Mouse (Mus musculus): ENCODE data around the gene Tln1.
A peak's percentile ranks its signal among the peaks of the same experiment; 100 is the strongest.
"Not testable (repeated sequence)": the region's sequence is repeated elsewhere in the genome, so short reads cannot be mapped to it uniquely, and the experiment has no call there.

Gene Tln1

DNA sequence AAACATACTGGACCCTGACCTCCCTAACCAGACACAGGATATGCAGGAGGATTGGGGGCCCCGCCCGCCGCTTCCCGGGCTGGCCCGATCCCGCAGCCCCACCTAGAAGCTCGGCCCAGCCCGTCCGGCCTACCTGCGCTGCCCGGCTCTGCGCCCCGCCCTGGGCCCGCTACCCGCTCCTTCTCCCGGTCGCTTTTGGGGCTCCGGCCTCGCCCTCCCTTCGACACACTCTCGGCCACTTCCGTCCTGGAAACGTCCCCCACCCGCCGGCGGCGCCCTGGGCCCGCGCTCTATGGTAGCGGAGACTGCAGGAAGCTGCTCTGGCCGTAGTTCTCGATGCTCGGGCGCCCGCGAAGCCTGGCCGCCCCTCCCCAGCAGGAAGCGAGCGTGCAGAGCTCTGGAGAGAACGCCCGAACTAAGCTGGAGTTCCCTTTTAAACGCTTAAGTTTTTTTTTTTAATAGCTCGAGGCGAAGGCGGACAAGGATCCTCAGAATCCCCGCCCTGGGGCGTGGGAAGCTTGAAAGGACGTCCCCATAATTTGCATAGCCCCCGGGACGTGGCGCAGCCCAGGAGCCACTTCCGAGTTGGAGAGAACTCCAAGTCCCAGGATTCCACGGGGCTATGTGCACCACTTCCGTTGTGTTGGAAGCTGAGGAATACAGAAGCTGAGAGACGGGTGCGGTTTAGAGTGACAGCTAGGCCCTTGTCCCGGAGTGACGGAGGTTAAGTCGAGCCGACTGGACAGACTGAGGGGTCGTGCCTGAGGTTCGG, at the start of gene Tln1, which contains the start of gene Creb3:
TSS of gene Tln1 (minus strand) at position 695 of the 772 bp plus-strand sequence.
TSS of gene Creb3 (plus strand) at position 336 of the 772 bp plus-strand sequence.
- peak; percentile 95 to 97 for DNase-seq (ENCODE audit: low spot score in 2 of 2)

DNA sequence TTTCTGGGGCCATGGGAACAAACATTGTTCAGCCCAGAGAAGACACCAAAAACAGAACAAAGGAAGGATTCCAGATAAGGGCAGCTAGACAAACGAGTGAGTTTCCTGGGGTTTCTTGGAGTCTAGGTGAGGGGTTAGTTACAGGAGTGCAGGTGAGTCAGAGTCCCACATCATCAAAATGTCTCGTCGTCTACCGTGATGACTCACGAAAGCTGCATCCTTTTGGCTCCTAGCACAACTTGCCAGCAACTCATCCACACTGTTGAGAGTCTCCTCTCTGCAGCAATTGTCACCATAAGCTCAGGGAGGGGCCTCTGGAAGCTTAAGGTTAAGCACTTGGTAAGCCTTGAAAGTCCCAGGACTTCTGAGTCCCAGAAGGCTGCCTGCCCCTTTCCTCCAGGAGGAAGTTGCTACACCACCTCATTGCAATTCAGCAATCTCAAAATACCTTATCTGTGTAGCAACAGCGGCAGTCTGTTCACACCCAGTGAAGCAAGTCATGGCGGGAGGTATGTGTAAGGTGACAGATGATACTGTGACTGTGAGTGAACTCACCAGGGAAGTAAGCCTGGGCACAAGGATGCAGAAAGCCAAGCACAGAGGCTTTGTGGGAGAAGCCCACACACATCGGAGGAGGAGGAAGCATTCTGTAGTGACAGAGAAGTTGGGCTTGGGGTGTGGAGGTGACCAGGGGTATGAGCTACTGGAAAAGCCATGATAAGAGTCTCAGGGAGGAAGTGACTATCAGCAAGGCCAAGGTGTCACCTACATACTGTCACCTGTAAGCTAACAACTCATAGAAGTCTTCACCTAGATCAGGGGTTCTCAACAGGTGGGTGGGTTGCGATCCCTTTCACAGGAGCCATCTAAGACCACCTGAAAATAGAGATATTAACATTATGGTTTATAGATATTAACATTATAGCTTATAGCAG, 42.5 kb upstream of the Tln1 start:
- DNase-seq (ENCODE audit: low spot score in 2 of 2): peak in 1 of 2 experiments; percentile 19

DNA sequence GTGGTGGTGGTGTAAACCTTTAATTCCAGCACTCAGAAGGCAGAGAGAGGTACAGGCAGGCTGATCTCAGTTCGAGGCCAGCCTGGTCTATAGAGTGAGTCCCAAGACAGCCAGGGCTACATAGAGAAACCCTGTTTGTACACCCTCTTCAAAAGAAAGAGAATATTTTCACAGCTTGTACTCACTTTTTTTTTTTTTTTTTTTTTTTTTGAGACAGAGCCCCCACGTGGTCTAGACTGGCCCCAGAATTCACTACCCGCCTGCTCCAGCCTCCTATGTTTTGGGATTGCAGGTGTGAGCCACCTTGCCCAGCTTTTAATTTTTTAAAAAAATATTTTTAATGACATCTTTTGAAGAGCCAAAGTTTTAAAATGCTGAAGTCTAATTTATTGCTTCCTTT, 41.6 kb upstream of the Tln1 start:
- DNase-seq (ENCODE audit: low spot score in 2 of 2): peak in 1 of 2 experiments; percentile 5

DNA sequence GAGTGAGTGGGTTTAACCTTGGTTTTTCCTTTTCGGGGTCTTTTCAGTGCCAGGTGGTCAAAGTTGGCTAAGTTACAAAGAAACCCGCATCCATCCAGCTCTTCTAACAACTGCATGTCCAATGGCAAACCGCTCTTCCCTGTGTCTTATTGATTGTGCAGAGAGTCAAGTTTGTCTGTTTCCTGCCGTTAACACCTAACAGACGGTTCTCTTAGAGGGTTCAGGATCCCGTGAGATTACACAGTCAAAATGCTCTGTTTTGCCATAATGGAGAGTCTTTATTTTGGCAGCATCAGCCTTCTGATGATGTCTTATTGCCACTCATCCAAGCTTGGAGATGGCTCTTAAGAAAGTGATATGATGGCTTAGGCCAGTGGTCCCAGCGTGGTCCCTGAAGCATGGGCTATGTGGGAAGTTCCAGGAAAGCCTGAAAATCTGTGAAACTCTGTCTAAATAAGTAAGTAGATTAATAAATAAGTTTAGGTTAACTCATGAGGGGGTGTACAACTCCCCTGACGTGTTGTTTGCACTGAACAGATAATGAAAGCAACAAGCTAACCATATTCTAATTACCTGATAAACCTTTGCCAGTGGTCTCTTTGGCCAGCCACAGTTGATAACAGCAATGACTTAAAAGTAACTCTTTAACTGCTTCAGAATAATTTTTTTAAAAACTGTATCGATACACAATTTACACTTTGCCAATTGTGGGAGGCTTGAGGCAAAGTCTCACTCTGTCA, 37.9 kb upstream of the Tln1 start:
- peak in 1 of 2 experiments; percentile 6 for DNase-seq (ENCODE audit: low spot score in 2 of 2)

DNA sequence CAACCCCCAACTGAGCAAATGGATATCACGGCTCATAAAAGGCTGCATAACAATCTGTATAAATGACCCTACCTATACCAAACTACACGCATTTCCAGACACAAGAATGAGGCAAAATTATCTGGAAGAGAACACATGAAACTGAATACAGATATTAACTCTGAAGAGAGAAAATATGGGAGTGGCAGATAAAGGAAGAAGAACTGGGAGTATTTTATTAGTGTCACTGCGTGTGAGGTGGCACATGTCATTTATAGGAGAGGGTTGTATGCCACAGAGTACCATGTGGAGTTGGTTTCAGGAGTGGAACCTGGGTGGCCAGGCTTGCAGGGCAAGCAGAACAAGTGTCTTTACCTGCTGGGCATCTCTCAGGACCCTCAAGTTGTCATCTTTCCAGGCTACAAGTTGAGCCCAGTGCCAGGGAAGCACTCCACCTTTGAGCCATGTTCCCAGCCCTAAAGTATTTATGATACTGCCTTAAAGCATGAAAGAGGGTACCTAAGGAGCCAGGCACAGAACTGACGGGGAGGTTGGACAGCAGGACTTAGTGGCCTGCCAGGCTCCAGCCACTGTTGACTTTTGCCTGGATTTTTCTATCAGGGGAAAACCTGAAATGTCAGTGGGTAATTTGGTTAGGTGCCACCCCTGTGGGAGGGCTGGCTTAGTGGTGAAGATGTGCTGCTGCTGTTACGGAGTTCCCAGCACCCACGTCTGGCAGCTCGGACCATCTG, 36.3 kb upstream of the Tln1 start:
- peak in 1 of 2 experiments; percentile 4 for DNase-seq (ENCODE audit: low spot score in 2 of 2)

DNA sequence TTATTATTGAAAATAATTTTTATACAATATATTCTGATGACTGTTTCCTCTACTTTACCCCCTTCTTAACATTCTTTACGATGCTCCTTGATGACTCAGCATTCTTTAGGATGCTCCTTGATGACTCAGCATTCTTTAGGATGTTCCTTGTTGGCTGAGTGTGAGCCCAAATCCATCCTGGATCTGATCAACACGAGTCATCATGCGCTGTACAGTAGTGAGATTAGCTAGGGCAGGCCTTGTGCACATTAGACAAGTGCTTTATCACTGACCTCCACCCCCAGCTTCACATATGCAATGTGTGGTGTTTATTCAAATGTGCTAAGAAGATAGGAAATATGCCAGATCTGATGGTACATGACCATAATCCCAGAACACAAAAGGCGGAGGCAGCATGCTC, 35.7 kb upstream of the Tln1 start:
- DNase-seq (ENCODE audit: low spot score in 2 of 2): peak in 1 of 2 experiments; percentile 5

GRCm38 (mm10) chr4:43596597-43596996, 34.1 kb upstream of the Tln1 start:
- DNase-seq (ENCODE audit: low spot score in 2 of 2): not testable (repeated sequence)

DNA sequence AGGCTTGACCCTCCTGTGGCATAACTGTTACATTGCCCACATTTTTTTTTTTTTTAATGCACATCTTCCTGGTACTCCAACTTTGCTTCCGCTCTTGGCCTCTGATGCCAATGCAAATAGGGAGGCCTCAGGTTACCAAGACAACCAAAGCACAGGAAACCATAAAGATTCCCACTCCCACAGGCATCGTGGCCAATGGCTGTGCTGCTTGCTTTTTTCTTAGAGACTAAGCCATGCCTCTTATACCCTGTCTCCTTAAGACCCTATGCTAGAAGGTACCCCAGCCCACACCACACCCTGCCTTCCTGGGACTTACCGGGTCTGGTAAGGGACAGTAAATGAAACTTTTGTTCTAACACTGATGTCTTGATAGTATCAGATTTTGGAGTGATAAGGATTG, 31.0 kb upstream of the Tln1 start:
- peak in 1 of 2 experiments; percentile 28 for DNase-seq (ENCODE audit: low spot score in 2 of 2)

DNA sequence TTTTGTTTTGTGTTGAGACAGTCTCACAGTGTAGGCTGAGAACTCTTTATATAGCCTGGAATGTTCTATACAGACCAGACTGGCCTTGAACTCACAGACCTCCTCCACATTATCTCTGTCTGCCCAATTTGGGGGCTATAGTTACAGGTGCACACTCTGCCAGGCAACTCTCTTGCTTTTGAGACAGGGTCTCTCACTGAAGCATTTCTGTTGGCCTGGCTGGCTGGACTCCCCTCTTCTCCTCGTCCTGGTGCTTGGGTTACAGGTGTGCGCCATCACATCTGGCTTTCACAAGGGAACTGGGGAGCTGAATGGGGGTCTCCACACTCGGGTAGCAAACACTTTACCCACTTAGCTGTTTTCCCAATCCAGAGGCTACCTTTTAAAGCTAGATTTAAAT, 29.5 kb upstream of the Tln1 start:
- no peak for DNase-seq (ENCODE audit: low spot score in 2 of 2)

- peak; percentile 35 to 57 for DNase-seq (ENCODE audit: low spot score in 2 of 2)
Observed at GRCm38 (mm10) chr4:43591543-43591942, 29.1 kb upstream of the Tln1 start.

- DNase-seq (ENCODE audit: low spot score in 2 of 2): no peak
Observed at GRCm38 (mm10) chr4:43587681-43588080, 25.2 kb upstream of the Tln1 start.

- peak; percentile 27 to 28 for DNase-seq (ENCODE audit: low spot score in 2 of 2)
Observed at GRCm38 (mm10) chr4:43586411-43586810, 23.9 kb upstream of the Tln1 start.

- no peak for DNase-seq (ENCODE audit: low spot score in 2 of 2)
Observed at GRCm38 (mm10) chr4:43585682-43586081, 23.2 kb upstream of the Tln1 start.

DNA sequence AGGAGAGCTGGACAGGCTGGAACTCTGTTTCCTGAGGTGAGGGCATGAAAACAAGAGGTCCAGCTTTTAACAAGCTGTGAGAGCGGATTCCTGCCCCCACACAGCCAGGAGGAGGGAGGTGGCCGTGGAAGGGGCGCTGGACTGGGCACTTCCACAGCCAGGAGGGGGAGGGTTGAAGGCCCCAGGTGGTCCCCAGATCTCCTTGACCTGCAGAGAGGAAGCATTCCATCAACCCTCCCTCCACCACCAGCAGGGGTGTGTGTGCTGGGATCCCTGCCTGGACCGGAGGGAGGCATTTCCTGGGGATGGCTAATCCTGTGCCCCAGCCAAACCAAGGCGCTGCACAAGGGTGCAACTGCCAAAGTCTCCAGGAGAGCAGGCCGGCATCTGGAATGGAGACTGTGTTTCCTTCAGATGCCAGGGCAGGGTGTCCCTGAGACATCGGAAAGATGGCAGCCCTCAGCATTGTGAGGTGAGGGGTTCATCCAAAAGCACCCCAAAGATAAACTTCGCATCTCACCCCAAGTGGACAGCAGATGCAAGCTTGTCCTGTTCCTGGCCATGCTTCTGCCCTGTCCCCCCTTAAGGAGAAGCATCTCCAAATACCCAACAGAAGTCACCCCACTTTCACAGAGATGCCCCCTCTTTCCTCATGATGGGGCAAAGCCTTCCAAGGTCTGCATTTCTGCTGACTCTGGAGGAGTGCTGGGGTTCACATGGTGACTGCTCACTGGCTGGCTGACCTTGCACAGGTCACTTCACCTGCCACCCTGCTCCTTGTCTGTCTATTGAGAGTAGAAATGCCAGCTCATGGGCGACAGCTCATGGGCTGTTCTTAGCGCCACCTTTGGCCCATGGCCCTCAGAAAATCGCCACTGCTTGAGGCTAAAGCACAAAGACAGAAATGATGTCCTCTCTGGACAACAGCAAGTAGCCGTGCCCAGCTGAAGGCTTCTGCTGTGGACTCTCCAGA, 22.2 kb upstream of the Tln1 start, which contains the start of gene Msmp:
TSS of gene Msmp (minus strand) at position 51 of the 973 bp plus-strand sequence.
- peak in 1 of 2 experiments; percentile 25 for DNase-seq (ENCODE audit: low spot score in 2 of 2)

- peak in 1 of 2 experiments; percentile 23 for DNase-seq (ENCODE audit: low spot score in 2 of 2)
Observed at GRCm38 (mm10) chr4:43583421-43583820, 20.9 kb upstream of the Tln1 start.

GRCm38 (mm10) chr4:43582241-43582640, 19.8 kb upstream of the Tln1 start:
- DNase-seq (ENCODE audit: low spot score in 2 of 2): peak in 1 of 2 experiments; percentile 22

DNA sequence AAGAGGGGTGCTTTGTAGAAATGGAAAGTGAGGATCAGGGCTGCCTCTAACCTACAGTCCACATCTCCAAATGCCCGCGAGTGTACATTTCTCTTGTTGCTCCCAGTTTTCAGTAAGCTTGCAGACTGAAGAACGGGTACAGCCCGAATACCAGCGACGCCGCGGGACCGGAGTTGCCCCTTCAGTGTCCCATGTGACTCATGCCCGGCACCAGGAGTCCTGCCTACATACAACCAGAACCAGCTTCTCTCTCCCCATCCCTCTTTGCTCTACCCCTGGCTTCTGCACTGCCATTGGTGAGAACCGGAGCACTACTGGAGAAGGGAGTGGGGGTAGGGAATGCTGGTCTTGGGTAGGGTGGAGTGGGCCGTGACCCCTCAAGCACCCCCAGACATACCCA, 18.9 kb upstream of the Tln1 start:
- DNase-seq (ENCODE audit: low spot score in 2 of 2): peak in 1 of 2 experiments; percentile 28

- DNase-seq (ENCODE audit: low spot score in 2 of 2): no peak
Observed at GRCm38 (mm10) chr4:43580721-43581120, 18.2 kb upstream of the Tln1 start.

DNA sequence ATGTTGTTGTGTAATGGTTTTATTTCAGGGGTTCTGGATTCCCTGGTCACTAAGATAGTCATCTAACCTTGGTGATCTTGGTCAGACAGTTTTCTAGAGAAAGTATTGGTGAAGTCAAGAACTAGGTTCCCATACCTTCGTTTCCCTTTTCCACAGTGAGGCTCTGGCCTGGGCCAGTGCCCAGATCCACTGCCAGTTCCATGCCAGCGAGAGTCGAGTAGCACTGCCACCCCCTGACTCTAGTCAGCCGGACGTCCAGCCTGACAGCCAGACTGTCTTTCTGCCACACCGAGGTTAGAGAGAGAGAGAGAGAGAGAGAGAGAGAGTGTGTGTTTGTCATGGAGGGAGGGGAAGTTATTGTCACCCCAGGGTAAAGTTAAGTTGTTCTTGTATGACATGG, 17.2 kb upstream of the Tln1 start:
- peak in 1 of 2 experiments; percentile 35 for DNase-seq (ENCODE audit: low spot score in 2 of 2)

GRCm38 (mm10) chr4:43579256-43579655, 16.8 kb upstream of the Tln1 start:
- DNase-seq (ENCODE audit: low spot score in 2 of 2): peak in 1 of 2 experiments; percentile 30
